Mouse (Mus musculus): Measurements from ENCODE around the gene Foxk1. TPM values are rescaled to one million over a fixed set of nuclear protein-coding genes. Genes with fewer than 3 reads are reported as not detected.

Gene Foxk1
- total RNA-seq, 2 experiments from 2014 or later: 12.2 to 14.7 TPM

DNA sequence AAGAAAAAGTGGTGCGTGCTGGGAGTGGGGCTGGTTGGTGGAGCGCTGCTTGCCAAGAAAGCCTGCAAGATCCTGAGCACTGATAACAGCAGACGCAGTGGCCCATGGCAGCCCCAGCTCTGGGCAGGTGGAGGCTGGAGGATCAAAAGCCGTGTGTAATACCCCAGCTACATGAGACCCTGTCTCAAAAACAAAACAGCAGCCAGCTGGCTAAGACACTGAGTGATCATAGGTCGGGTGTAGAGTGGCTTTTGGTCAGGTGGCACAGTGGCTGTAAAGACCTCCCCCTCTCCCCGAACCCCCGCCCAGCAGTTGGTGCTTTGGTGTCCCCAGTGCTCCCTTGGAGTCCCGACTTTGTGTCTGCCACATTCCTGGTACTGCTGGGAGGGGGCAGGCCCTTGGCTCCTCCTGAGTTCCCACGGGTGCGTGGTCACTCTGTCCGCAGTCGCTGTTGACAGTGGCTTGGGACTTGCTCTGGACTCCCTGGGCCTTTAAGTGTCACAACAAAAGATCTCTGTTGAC, 38.7 kb downstream of the Foxk1 start:
- intact Hi-C loops (cut with DNase I; ENCODE audit: low total_unique reads): no loop called here
- DNase-seq: no peak

- intact Hi-C loops (cut with DNase I; ENCODE audit: low total_unique reads): no loop called here
- DNase-seq: peak; percentile 96
Observed at GRCm38 (mm10) chr5:142440451-142441147, 39.3 kb downstream of the Foxk1 start.

DNA sequence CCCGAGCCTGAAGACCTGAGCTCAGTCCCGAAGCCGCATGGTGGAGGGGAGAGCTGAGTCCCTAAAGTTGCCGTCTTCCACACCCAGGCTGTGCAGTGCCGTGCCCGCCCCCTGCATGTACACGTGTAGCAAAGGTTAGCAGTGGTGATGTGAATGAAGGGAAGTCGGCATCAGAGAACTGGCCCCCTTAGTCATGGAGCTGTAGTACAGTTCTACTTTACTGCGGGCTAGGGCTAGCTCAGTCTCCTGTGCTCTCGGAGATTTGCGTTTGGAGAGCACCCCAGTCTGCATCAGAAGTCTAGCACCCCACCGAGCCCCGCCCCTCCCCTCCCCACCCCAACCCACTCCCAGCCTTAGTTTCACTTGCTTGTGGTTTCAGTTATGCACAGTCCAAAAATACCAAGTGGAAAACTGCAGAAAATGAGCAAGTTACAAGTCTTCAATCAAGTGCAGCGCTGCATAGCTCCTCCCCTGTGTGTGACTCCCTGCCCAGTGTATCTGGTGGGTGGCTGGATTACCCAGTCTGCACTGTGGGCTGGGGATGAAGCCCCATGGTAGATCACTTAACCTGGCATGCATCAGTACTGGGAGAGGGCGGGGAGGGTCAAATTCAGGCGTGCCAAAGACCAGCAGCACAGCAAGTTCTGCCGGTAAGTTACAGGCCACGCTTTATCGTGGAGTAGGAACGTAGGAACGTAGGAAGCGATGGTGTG, 40.2 kb downstream of the Foxk1 start:
- no peak for DNase-seq
- intact Hi-C loops (cut with DNase I; ENCODE audit: low total_unique reads): no loop called here

DNA sequence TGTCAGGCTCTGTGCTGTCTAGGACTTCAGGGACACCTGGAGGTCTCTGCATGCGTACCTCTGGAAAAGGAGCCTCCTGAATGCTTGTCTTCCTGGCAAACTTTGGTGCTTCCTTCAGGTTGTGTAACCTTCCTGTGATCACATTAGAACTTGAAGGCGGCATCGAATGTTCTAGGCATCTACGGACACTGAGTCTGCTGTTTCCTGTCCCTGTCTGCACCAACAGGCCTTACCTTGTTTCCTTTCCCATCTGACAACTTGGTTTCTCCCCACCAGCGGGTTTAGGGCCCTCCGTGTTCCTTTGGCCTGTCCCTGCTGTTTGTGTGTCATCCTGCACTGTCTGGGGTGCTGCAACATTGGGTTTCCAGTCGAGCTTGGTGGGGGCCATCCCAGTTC, 40.7 kb downstream of the Foxk1 start:
- DNase-seq: no peak
- intact Hi-C loops (cut with DNase I; ENCODE audit: low total_unique reads): no loop called here

- intact Hi-C loops (cut with DNase I; ENCODE audit: low total_unique reads): no loop called here
Observed at GRCm38 (mm10) chr5:142443514-142443913, 42.2 kb downstream of the Foxk1 start.

DNA sequence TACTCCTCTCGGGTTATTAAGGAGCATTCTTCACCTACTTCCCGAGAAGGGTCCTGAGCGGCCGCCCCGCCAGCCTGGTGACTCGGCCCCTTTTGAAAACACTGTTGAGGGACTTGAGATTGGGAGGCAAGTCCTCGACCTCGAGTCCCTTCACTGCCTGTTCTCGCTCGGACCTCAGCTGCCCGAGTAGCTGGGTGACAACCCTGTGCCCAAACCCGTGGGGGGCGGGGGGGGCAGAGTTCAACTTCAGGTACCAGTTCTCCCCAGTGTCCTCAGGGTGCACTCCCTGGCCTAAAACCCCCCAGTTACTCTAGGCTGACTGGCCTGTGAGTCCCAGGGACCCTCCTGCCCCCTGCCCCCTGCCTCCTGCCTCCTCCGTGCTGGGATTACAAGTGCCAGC, 42.7 kb downstream of the Foxk1 start:
- intact Hi-C loops (cut with DNase I; ENCODE audit: low total_unique reads): no loop called here
- DNase-seq: no peak

More at GRCm38 (mm10) chr5:142443514-142443913, 42.2 kb downstream of the Foxk1 start:
- no peak for DNase-seq

GRCm38 (mm10) chr5:142444791-142445531, 43.7 kb downstream of the Foxk1 start:
- DNase-seq: peak; percentile 65
- intact Hi-C loops (cut with DNase I; ENCODE audit: low total_unique reads): loop anchor here (5.0 kb wide), 1 partner anchor 43 kb away; the partner anchor contains the start of gene Foxk1

- intact Hi-C loops (cut with DNase I; ENCODE audit: low total_unique reads): loop anchor here (5.0 kb wide), 1 partner anchor 43 kb away; the partner anchor contains the start of gene Foxk1
- peak; percentile 35 for DNase-seq
Observed at GRCm38 (mm10) chr5:142445709-142446108, 44.4 kb downstream of the Foxk1 start.

- DNase-seq: peak; percentile 87
- intact Hi-C loops (cut with DNase I; ENCODE audit: low total_unique reads): loop anchor here (5.0 kb wide), 1 partner anchor 46 kb away; the partner anchor contains the start of gene Foxk1
Observed at GRCm38 (mm10) chr5:142448076-142448475, 46.8 kb downstream of the Foxk1 start.

- DNase-seq: no peak
- intact Hi-C loops (cut with DNase I; ENCODE audit: low total_unique reads): loop anchor here (5.0 kb wide), 1 partner anchor 46 kb away; the partner anchor contains the start of gene Foxk1
Observed at GRCm38 (mm10) chr5:142448623-142449022, 47.3 kb downstream of the Foxk1 start.

DNA sequence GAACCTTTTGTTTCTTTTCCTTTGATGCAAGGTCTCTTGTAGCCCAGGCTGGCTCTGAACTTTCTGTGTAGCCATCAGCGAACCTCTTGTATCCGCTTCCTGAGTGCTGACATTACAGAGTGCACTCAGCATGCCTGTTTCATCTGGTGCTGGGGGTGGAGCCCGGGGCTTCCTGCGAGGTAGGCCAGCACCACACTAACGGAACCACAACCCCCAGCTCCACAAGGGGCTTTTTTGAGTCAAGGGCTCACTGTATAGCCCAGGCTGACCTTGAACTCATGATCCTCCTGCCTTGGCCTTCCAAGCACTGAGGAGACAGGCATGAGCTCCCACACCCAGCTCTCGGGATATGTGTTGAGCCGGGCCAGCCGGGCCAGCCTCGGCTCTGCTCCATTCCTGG, 49.5 kb downstream of the Foxk1 start:
- intact Hi-C loops (cut with DNase I; ENCODE audit: low total_unique reads): loop anchor here (2.0 kb wide), 1 partner anchor 82 kb away; no protein-coding TSS in a partner anchor
- no peak for DNase-seq

DNA sequence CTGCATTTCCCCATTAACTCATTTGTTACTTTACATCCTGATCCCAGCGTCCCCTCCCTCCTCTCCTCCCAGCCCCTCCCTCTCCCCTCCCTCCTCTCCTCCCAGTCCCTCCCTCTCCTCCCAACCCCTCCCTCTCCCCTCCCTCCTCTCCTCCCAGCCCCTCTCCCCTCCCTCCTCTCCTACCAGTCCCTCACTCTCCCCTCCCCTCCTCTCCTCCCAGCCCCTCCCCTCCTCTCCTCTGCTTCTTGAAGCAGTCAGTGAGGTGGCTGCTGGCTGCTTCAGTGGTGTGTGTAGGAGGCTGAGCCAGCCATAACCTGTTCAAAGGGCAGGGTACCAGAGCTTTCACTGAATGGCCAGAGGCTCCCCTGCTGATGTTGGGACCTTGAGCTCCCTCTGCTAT, 50.5 kb downstream of the Foxk1 start:
- intact Hi-C loops (cut with DNase I; ENCODE audit: low total_unique reads): loop anchor here (2.0 kb wide), 1 partner anchor 83 kb away; no protein-coding TSS in a partner anchor
- no peak for DNase-seq

GRCm38 (mm10) chr5:142453742-142454141, 52.4 kb downstream of the Foxk1 start:
- DNase-seq: no peak
- intact Hi-C loops (cut with DNase I; ENCODE audit: low total_unique reads): no loop called here

DNA sequence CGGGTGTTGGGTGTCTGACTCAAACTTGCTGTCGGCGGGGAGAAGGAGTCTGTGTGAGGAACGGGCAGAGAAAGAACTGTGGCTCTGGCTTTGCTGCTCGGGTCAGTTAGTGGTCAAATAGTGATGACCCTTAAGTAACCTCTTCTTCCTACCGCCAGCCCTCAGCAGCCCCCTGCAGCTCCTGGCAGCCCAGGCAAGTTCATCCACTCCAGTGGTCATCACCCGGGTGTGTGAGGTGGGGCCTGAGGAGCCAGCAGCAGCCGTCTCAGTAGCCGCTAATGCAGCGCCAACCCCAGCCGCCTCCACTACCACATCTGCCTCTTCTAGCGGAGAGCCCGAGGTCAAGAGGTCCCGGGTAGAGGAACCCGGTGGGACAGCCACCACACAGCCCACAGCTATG, 55.0 kb downstream of the Foxk1 start:
- intact Hi-C loops (cut with DNase I; ENCODE audit: low total_unique reads): no loop called here

DNA sequence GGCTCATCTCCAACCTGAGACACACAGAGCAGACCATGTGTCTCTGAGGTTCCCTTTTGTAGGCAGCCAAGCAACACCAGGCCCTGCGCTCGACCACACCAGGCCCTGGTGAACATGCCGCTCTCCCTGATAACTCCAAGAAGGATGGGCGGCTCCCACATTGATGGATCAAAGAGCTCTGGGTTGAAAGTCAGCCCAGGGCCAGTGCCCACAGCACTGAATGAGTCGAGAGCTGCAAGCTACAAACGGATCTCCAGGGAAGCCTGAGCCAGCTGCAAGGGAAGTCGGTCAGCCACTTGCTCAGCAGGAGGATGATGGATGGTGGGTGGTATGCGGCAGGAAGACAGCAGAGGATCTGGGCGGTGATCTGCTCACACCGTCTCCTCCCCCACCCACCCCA, 56.0 kb downstream of the Foxk1 start:
- no peak for DNase-seq
- intact Hi-C loops (cut with DNase I; ENCODE audit: low total_unique reads): no loop called here

More for the DNA sequence above, 55.0 kb downstream of the Foxk1 start:
- no peak for DNase-seq

DNA sequence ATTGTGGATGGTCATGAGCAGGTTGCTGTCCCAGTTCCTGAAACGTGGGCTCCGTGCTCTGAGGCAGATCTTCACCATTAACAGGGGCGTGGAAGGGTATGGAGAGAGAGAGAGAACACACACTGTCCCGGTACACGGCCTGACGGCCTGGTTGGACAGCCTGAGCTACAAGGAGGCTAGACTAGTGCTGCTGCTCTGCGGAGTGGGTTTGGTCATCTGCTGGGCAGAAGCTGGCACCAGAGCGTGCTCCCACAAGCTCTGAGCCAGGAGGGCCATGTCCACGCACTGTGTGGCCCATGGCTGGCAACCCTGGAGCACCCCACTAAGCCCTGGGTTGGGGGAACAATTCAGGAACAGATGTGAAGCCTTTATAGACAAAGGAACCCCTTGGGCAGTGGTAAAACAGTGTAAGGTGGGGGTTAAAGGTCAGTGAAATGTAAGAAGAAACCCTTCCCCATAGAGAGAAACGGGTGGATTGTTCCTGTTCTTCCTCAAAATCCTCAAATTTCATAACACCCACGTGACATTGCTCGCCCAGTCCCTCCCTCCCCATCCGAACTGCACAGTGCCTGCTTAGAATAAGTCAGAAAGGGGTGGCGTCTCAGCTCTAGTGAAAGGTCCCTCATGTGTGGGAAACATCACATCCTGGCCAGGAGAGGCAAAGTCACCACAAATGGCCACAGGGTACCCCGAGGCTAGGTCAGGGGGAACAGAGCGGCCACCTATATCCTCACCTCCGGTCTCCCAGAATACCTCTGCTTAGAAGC, 57.7 kb downstream of the Foxk1 start:
- intact Hi-C loops (cut with DNase I; ENCODE audit: low total_unique reads): no loop called here
- no peak for DNase-seq

DNA sequence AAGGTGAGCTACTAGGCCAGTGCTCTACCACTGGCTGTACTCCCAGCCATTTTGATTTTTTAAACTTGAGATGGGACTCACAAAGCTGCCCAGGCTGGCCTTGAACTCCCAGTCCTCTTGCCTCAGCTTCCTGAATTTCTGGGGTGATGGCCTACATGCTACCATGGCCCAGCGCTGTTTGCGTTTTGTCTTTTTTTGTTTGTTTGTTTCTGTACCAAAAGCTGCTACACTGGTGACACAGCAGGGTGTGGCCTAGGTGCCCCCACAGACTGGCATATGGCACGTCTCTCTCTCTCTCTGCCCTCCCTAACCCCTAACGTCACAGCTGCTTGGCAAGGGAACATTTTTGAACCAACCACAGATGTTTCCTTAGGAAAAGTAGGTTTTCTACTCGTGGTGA, 58.5 kb downstream of the Foxk1 start:
- intact Hi-C loops (cut with DNase I; ENCODE audit: low total_unique reads): no loop called here
- DNase-seq: no peak

- no peak for DNase-seq
- intact Hi-C loops (cut with DNase I; ENCODE audit: low total_unique reads): no loop called here
Observed at GRCm38 (mm10) chr5:142461942-142462640, 60.8 kb downstream of the Foxk1 start.

GRCm38 (mm10) chr5:142462641-142462948, 61.3 kb downstream of the Foxk1 start:
- no peak for DNase-seq

More at GRCm38 (mm10) chr5:142462641-142462948, 61.3 kb downstream of the Foxk1 start:
- intact Hi-C loops (cut with DNase I; ENCODE audit: low total_unique reads): no loop called here
